Mouse (Mus musculus): ENCODE results near the gene Gtf2h2. TPM values are rescaled to one million over a fixed set of nuclear protein-coding genes. Genes with fewer than 3 reads are reported as not detected.
"Not testable (repeated sequence)": the region's sequence is repeated elsewhere in the genome, so short reads cannot be mapped to it uniquely, and the experiment has no call there.

Gtf2h2 gene
- polyA plus RNA-seq, 1 experiment from 2014 or later, result 81.9 TPM

GRCm38 (mm10) chr13:100516213-100517105 lies 24.1 kb upstream of the Gtf2h2 start:
- Histone ChIP-seq H3K4me3 (no peak overlapping the region), H3K4me1 (0 out of 2 replicates have a peak, but pooled peaks cover 7% of the 10 kb centered on the region), H3K27me3 (no peaks in the 10 kb centered on the region), H3K9me3 (no peaks in the 10 kb centered on the region), H3K36me3 (no peaks in the 10 kb centered on the region), H3K4me2 (replicated peaks) (no peak overlapping the region), H3K9ac (replicated peaks) (no peak overlapping the region), H3K27ac (replicated peaks) (0 out of 2 replicates have a peak overlapping the region, but pooled peaks have one; percentile 10)
- WGBS, result 41% methylated on average over 12 of the region's 12 CpGs
- no peak for ATAC-seq (ENCODE audit: low FRiP score, low read depth)

GRCm38 (mm10) chr13:100512792-100513191 lies 20.4 kb upstream of the Gtf2h2 start:
- Histone ChIP-seq H3K27me3 (no peaks in the 10 kb centered on the region), H3K4me3 (no peak overlapping the region), H3K9ac (replicated peaks) (no peak overlapping the region), H3K9me3 (no peaks in the 10 kb centered on the region), H3K4me2 (replicated peaks) (no peak overlapping the region), H3K27ac (replicated peaks) (no peak overlapping the region), H3K4me1 (0 out of 2 replicates have a peak, but pooled peaks cover 7% of the 10 kb centered on the region), H3K36me3 (no peaks in the 10 kb centered on the region)
- WGBS, result 93% methylated on average over 2 of the region's 2 CpGs
- ATAC-seq (ENCODE audit: low FRiP score, low read depth), result no peak

GRCm38 (mm10) chr13:100511860-100512364 lies 19.5 kb upstream of the Gtf2h2 start:
- H3K4me1 ChIP-seq, result 0 out of 2 replicates have a peak, but pooled peaks cover 7% of the 10 kb centered on the region
- no peak for ATAC-seq (ENCODE audit: low FRiP score, low read depth)
- no peak overlapping the region for H3K4me2 ChIP-seq (replicated peaks)
- no peaks in the 10 kb centered on the region for H3K27me3 ChIP-seq
- WGBS, result 79% methylated on average over 4 of the region's 4 CpGs
- no peak overlapping the region for H3K27ac ChIP-seq (replicated peaks)
- no peak overlapping the region for H3K4me3 ChIP-seq
- H3K9ac ChIP-seq (replicated peaks), result no peak overlapping the region
- H3K9me3 ChIP-seq, result no peaks in the 10 kb centered on the region
- H3K36me3 ChIP-seq, result no peaks in the 10 kb centered on the region

GRCm38 (mm10) chr13:100511146-100511859 lies 18.9 kb upstream of the Gtf2h2 start:
- Histone ChIP-seq H3K4me3 (no peak overlapping the region), H3K4me2 (replicated peaks) (no peak overlapping the region), H3K36me3 (no peaks in the 10 kb centered on the region), H3K4me1 (0 out of 2 replicates have a peak, but pooled peaks cover 3% of the 10 kb centered on the region), H3K9ac (replicated peaks) (no peak overlapping the region), H3K9me3 (no peaks in the 10 kb centered on the region), H3K27me3 (no peaks in the 10 kb centered on the region), H3K27ac (replicated peaks) (no peak overlapping the region)
- no peak for ATAC-seq (ENCODE audit: low FRiP score, low read depth)
- 76% methylated on average over 7 of the region's 7 CpGs for WGBS

GRCm38 (mm10) chr13:100499625-100500024 lies 7.2 kb upstream of the Gtf2h2 start:
- not testable (repeated sequence) for H3K27me3 ChIP-seq; H3K9ac ChIP-seq (replicated peaks); H3K4me1 ChIP-seq; H3K36me3 ChIP-seq; H3K27ac ChIP-seq (replicated peaks); H3K4me3 ChIP-seq; H3K4me2 ChIP-seq (replicated peaks); H3K9me3 ChIP-seq; ATAC-seq (ENCODE audit: low FRiP score, low read depth)

- H3K9ac ChIP-seq (replicated peaks), result no peak overlapping the region
Observed at GRCm38 (mm10) chr13:100495337-100495736, 3.0 kb upstream of the Gtf2h2 start.

GRCm38 (mm10) chr13:100494370-100494769 lies 2.0 kb upstream of the Gtf2h2 start:
- WGBS, result 64% methylated on average over 8 of the region's 8 CpGs
- not testable (repeated sequence) for H3K9ac ChIP-seq (replicated peaks); H3K36me3 ChIP-seq; H3K4me1 ChIP-seq; H3K27ac ChIP-seq (replicated peaks); H3K4me3 ChIP-seq; H3K4me2 ChIP-seq (replicated peaks); ATAC-seq (ENCODE audit: low FRiP score, low read depth); H3K9me3 ChIP-seq; H3K27me3 ChIP-seq

More at GRCm38 (mm10) chr13:100495337-100495736, 3.0 kb upstream of the Gtf2h2 start:
- Histone ChIP-seq H3K9me3 (no peaks in the 10 kb centered on the region), H3K36me3 (no peaks in the 10 kb centered on the region), H3K4me3 (no peak overlapping the region), H3K4me2 (replicated peaks) (no peak overlapping the region), H3K27ac (replicated peaks) (no peak overlapping the region), H3K27me3 (no peaks in the 10 kb centered on the region), H3K4me1 (peaks cover 7% of the 10 kb centered on the region)
- no peak for ATAC-seq (ENCODE audit: low FRiP score, low read depth)
- WGBS, result 87% methylated on average over 4 of the region's 4 CpGs

GRCm38 (mm10) chr13:100493313-100493712 lies 934 bp upstream of the Gtf2h2 start:
- no peaks in the 10 kb centered on the region for H3K27me3 ChIP-seq
- no peak overlapping the region for H3K4me2 ChIP-seq (replicated peaks)
- H3K27ac ChIP-seq (replicated peaks), result no peak overlapping the region
- H3K9me3 ChIP-seq, result no peaks in the 10 kb centered on the region
- 78% methylated on average over 8 of the region's 8 CpGs for WGBS
- no peak overlapping the region for H3K9ac ChIP-seq (replicated peaks)
- H3K36me3 ChIP-seq, result peaks cover 6% of the 10 kb centered on the region
- peaks cover 7% of the 10 kb centered on the region for H3K4me1 ChIP-seq
- ATAC-seq (ENCODE audit: low FRiP score, low read depth), result no peak
- no peak overlapping the region for H3K4me3 ChIP-seq

GRCm38 (mm10) chr13:100491623-100492022 lies 756 bp downstream of the Gtf2h2 start:
- peak overlapping the region; percentile 87; the same call in 1 of the 2 replicates for H3K27ac ChIP-seq (replicated peaks)
- WGBS, result 19% methylated on average over 6 of the region's 6 CpGs
- H3K36me3 ChIP-seq, result peaks cover 23% of the 10 kb centered on the region

GRCm38 (mm10) chr13:100490424-100490823 lies 2.0 kb downstream of the Gtf2h2 start:
- Histone ChIP-seq H3K9me3 (no peaks in the 10 kb centered on the region), H3K27me3 (no peaks in the 10 kb centered on the region), H3K27ac (replicated peaks) (no peak overlapping the region), H3K36me3 (peaks cover 28% of the 10 kb centered on the region), H3K4me1 (peaks cover 7% of the 10 kb centered on the region), H3K4me3 (no peak overlapping the region), H3K9ac (replicated peaks) (no peak overlapping the region), H3K4me2 (replicated peaks) (no peak overlapping the region)
- no peak for ATAC-seq (ENCODE audit: low FRiP score, low read depth)
- 88% methylated on average over 5 of the region's 5 CpGs for WGBS

More at GRCm38 (mm10) chr13:100491623-100492022, 756 bp downstream of the Gtf2h2 start:
- peak; percentile 44; the same call in 1 of the 2 replicates for ATAC-seq (ENCODE audit: low FRiP score, low read depth)
- Histone ChIP-seq H3K9ac (replicated peaks) (peak overlapping the region; percentile 87), H3K4me3 (peak overlapping the region; percentile 92), H3K27me3 (no peaks in the 10 kb centered on the region), H3K4me1 (peaks cover 7% of the 10 kb centered on the region), H3K9me3 (no peaks in the 10 kb centered on the region), H3K4me2 (replicated peaks) (peak overlapping the region; percentile 70)

- 97% methylated on average over 7 of the region's 7 CpGs for WGBS
- ATAC-seq (ENCODE audit: low FRiP score, low read depth), result no peak
- Histone ChIP-seq H3K27ac (replicated peaks) (no peak overlapping the region), H3K4me3 (no peak overlapping the region), H3K9me3 (no peaks in the 10 kb centered on the region), H3K4me1 (no peaks in the 10 kb centered on the region), H3K4me2 (replicated peaks) (no peak overlapping the region), H3K9ac (replicated peaks) (no peak overlapping the region), H3K36me3 (peaks cover 66% of the 10 kb centered on the region), H3K27me3 (no peaks in the 10 kb centered on the region)
Observed at GRCm38 (mm10) chr13:100483610-100484009, 8.8 kb downstream of the Gtf2h2 start.

Data from midbrain, embryonic 12.5 days (tissue).